Mouse (Mus musculus) MEL-GATA-1-ER (cell line): ENCODE results near the gene Pcx.

Source experiments
- DNase-seq: peaks from one replicate; pipeline ENCODE4 v3.0.0-alpha.2; 2012; ENCODE audit warnings: low read depth; ENCODE audit errors: extremely low read depth

Gene Pcx

DNA sequence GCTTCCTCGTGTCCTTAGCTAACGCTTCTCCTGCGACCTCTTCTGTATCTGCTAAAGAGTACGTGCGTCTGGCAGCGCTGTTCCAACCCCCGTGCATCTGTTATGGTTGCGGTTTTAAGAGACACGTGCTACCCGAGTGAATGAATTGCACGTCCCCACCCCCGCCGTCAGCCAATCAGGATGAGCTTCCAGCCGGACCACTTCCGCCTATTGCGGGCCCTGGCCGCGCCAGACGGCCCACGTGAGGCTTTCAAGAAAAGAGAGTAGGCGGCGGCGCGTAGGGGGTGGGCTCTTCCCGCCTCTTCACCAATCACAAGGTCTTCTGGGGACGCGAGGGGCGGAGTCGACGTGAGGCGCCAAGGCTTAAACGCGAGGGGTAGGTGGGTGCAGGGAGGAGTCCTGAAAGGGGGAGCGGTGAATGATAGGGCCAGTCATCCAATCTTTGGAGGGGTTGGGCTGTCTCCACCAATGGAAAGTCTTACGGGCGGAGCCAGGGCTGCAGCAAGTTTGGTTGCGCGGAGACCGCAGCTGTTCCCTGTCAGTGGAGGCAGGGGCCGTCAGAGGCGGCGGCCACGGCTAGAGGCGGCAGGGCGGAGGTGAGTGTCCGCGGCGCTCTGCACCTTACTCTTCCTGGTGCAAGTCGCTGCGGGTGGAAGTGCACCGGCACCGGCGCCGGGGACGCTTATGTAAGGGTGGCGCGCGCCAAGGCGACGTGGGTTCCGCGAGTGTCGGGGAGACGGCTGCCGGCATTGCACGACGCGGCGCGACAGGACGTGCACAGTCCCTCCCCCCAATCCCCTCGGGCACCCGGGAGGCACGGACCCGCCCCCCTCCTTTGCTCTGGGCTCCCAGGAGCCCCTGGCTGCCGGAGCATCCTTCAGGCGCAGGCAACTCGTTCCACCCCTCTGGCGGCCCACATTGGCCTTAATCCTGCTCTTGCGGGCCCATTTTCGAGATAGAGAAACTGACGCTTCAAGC lies at the start of gene Pcx:
Pcx (plus strand) TSS at position 487 of the 978 bp plus-strand sequence.
- DNase-seq, result peak; percentile 99

- DNase-seq, result no peak
Observed at GRCm38 (mm10) chr19:4461981-4462380, 48.3 kb upstream of the Pcx start.

GRCm38 (mm10) chr19:4464666-4465065 lies 45.6 kb upstream of the Pcx start:
- DNase-seq, result peak; percentile 31

DNA sequence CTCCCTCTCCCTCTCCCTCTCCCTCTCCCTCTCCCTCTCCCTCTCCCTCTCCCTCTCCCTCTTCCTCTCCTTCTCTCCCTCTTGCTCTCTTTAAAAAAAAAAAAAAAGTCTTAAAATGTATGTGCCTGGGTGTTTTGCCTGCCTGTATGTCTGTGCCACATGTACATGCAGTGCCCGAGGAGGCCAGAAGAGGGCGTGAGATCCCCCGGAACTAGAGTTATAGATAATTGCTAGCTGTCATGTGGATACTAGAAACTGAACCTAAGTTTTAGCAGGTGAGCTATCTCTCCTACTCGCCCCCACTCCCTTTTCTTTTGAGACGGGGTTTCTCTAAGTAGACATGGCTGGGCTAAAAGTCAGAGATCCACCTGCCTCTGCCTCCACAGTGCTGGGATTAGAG lies 41.9 kb upstream of the Pcx start:
- peak; percentile 43 for DNase-seq

GRCm38 (mm10) chr19:4473549-4473948 lies 36.7 kb upstream of the Pcx start:
- DNase-seq, result no peak

- DNase-seq, result no peak
Observed at GRCm38 (mm10) chr19:4474739-4475138, 35.5 kb upstream of the Pcx start.

DNA sequence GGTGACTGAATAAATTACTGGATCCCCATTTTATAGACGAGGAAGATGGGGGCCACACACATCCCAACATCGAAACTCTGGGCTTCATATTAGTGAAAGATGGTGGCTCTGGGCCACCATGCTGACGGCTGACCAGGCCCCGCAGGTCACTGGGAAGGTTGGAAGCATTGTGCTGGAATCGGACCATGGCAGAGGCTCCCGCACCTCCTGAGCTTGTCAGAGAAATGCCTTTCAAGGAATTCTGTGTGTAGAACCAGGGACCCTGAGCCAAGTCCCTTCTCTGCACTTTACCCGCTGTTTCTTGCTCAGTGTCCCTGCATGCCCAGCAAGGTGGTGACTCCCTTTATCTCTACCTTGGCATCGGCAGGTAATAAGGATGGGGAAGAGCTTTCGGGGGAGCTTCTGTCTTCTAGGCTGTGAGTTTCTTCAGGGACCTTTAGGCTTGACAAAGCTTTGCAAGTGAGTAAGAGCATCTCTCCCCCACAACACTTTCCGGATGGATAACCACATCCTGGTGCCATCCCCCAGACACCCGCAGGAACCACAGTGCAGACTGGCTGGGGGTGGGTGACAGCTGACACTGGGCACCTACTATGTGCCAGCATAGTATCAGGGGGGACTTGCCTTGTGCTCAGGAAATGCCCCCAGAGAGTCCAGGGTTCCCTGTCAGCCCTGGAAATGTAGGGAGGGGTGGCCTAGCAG lies 34.9 kb upstream of the Pcx start:
- no peak for DNase-seq

DNA sequence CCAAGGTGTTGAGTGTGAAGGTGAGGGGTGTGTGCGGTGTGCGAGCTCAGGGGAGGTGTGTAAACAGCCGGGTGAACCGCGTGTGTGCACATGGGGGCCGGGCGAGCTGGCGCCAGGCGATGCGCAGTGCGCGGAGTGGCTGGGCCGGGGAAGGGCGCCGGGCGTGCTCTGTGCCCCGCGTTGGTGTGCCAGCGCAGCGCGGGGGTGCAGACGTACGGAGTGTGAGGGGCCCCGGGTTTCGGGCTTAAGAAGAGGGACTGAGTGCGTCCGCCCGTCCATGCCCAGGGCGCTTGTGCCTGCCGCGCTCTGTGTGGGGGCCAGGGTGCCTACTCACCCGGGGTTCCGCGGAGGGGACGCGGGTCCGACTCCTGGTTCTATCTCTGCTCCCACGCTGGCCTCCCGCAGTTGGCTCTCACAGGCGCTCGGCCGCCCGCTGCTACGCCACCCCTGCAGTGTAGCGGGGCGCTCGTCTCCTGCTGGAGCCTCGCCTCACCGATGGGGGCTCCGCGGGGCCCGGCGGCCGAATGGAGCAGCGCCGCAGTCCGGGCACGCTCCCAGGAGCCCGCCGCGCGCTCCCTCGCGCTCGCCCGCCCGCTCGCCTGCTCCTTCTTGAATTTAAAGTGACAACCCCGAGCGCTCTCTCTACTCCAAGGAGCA lies 33.5 kb upstream of the Pcx start:
- DNase-seq, result no peak

- DNase-seq, result peak; percentile 12
Observed at GRCm38 (mm10) chr19:4477345-4478189, 32.7 kb upstream of the Pcx start, which contains the start of gene Syt12. Syt12 (minus strand) TSS chr19:4477447.

- DNase-seq, result peak; percentile 30
Observed at GRCm38 (mm10) chr19:4478190-4478516, 32.1 kb upstream of the Pcx start.

DNA sequence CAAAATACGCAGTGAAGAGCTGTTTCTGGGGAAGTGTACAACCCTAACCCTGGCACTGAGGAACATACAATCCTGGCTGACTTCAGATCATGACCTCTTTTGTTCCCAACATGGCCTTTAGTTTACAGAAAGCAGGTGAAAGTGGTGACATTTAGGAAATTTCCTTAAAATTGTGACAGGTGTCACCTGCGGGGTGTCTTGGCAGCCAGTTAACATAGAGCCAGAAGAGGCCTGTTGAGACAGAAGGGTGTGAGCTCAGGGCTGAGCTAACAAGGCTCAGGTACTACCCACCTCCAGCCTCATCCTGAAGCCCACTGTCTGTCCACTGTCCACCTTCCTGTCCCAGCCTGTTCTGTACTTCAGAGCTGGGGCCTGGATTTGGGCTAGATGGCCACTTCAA lies 30.2 kb upstream of the Pcx start:
- no peak for DNase-seq

- DNase-seq, result no peak
Observed at GRCm38 (mm10) chr19:4481326-4481725, 28.9 kb upstream of the Pcx start.

- DNase-seq, result no peak
Observed at GRCm38 (mm10) chr19:4482111-4482859, 28.0 kb upstream of the Pcx start.

DNA sequence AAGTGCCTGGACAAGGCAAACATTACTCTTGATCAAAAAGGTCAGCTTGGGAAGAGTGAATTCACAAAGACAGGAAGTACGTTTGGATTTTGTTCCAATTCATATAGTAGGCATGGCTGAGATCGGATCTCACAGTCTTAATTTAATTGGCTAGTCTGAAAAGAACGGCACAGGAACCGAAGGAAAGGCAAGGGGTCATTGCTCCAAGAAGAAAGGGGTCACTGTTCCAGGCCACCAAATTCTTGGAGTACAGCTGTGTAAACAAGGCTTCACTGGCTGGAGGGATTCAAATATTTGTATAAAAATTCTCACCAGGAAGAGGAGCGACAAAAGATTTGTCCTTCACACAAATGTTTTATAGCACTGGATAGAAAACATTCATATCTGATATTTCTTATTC lies 25.3 kb upstream of the Pcx start:
- DNase-seq, result no peak

GRCm38 (mm10) chr19:4487877-4488276 lies 22.4 kb upstream of the Pcx start:
- DNase-seq, result no peak

- no peak for DNase-seq
Observed at GRCm38 (mm10) chr19:4491080-4491695, 19.1 kb upstream of the Pcx start.

DNA sequence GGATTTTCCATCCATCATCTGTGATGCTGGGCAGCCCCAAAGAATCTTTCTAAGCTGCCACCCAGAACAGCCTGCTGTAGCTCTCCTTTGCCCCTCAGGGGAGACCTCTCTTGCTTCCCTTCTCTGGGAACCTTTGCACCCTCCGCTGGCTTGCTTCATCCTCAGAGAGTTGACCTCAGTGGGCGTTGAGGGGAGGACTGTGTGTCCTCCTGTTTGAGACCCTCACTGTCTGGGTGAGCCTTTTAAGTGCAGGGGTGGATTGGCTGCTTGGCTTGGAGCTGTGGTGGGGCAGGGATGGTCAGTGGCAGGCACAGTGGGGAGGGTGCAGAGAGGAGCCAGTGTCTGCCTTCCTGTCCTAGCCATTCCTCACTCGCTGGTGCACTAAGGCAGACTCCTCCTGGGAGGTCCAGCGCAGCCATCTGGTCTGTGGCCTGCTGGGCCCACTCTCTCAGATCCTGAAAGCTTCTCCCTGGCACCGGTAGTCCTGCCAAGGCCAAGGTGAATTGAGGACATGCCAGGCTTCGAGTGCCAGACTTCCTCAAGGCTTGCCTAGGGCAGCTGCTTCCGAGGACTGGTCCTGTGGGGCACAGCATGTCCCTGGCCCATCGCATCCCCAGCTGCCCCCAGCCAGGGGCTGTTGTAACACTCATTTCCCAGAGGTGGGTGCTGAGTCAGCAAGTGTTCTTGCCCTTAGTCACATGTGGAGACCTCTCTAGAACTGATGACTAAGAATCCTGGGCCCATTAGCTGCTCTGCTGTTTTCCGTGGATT lies 17.6 kb upstream of the Pcx start:
- no peak for DNase-seq

- DNase-seq, result no peak
Observed at GRCm38 (mm10) chr19:4494707-4495106, 15.6 kb upstream of the Pcx start.

- no peak for DNase-seq
Observed at GRCm38 (mm10) chr19:4495814-4496213, 14.5 kb upstream of the Pcx start.
